Mouse (Mus musculus): Measurements from ENCODE around the gene Prr30.
"Not testable (repeated sequence)": the region's sequence is repeated elsewhere in the genome, so short reads cannot be mapped to it uniquely, and the experiment has no call there.

The Prr30 gene

DNA sequence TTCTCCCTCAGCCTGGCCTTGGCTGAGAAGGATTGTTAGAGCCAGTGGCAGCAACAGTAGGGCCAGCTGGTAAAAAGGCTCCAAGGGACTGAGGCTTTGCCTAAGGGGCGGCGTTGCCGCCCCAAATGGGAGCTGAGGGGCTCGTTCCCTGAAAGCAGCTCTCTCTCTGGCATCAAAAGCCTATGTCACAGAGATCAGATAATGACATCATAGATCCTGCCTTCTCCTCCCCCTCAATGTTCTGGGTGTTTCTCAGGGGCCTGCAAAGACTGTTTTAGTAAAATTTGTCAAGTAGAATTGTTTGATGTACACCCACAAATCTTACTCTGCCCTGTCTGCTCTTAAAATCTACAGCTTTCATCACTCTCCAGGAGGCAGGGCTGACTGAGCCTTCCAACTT lies at the start of gene Prr30:
Gene Prr30, minus strand, starts transcription at position 101 of the 400 bp plus-strand sequence.
- no peak for DNase-seq

DNA sequence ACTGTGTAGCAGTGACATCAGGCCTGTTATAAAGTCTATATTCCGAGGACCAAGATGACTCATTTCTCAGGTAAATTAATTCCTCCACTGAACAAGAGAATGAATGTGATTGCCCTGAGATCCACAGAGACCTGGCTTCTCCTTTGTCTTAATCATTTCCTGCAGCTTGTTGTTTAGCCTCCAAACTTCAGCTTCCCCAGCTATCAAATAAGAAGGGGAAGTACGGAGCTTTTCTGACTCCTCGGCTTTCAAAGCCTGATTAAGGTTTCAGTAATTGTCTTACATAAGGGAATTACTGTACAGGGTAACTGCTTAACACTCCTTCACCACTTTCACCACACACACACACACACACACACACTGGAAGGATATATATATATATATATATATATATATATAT lies 46.7 kb upstream of the Prr30 start:
- no peak for DNase-seq

GRCm38 (mm10) chr14:101245706-101246105 lies 45.6 kb upstream of the Prr30 start:
- DNase-seq, result no peak

DNA sequence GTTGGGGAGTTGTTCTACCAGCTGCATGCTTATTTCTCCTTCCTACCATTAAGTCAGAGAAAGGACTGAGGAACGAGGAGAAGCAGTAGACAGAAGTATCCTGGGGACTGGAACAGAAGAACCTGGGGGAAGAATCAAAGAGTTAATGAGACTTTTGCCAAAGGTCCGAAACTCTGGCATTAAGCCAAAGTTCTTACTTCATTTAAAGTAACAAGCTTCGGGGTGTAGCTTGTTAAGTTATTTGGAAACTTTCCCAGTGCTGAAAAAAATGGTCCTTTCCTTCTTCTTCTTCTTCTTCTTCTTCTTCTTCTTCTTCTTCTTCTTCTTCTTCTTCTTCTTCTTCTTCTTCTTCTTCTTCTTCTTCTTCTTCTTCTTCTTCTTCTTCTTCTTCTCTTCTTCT lies 44.3 kb upstream of the Prr30 start:
- DNase-seq, result not testable (repeated sequence)

DNA sequence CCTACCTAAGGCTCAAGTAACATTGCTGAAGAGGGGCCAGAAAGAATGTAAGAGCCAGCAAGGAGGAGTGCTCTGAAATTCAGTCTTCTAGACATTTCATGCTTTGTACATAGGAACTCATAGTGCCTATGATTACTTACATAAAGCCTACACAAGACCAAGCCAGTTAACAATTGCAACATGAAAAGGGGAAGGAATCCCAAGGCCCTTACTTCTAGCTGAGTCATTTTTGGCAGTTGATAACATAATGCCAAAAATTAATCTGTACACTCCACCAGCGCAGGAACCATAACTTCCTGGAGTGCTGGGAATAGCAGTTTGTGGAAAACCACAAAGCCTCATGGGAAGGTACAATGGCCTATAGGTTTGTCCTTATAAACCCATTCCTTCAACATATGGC lies 37.8 kb upstream of the Prr30 start:
- DNase-seq, result no peak

- DNase-seq, result no peak
These were observed 28.9 kb upstream of the Prr30 start for GRCm38 (mm10) chr14:101229068-101229467.

DNA sequence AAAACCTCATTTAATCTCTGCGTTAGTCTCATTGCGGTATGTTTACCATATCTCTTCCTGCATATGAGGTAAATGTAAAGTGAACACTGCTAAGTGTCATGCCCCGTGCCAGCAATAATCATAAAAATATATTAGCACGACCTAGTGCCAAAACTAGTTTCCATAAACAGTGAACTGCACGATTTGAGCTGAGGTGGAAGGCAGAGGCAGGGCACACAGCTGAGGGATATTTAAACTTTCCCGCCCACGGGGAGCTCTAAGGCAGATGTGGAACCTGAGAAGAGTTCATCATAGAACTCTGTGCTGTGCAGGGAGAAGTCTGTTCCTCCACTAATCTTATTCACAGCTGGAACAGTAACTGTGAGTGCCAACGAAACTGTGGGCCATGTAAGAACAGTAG lies 22.2 kb upstream of the Prr30 start:
- DNase-seq, result no peak

- no peak for DNase-seq
These were observed 27.9 kb downstream of the Prr30 start for GRCm38 (mm10) chr14:101172258-101172657.
